Mouse (Mus musculus) bone marrow, adult 2 months (tissue): ENCODE data around the gene Atf2.
"Not testable (repeated sequence)": the region's sequence is repeated elsewhere in the genome, so short reads cannot be mapped to it uniquely, and the experiment has no call there.

ENCODE experiments used
- CTCF ChIP-seq: fragments of 200-500 bp; IDR thresholded peaks from 2 replicates; pipeline ENCODE4 v1.5.1; 2011; ENCODE audit warnings: low read length, control low read depth; ENCODE audit not compliant: control insufficient read depth, insufficient read depth
- POLR2A ChIP-seq: fragments of 200-500 bp; IDR thresholded peaks from 2 replicates; pipeline ENCODE4 v1.6.1; 2011; ENCODE audit warnings: low read depth, mild to moderate bottlenecking, control low read depth, low read length, borderline replicate concordance; ENCODE audit not compliant: control insufficient read depth

- not testable (repeated sequence) for TF ChIP-seq POLR2A, CTCF
These were observed 12.2 kb upstream of the Atf2 start for GRCm38 (mm10) chr2:73904679-73905078.
